Mouse (Mus musculus) testis, postnatal 14 days (tissue): ENCODE results near the gene Gigyf2.
"Not testable (repeated sequence)": the region's sequence is repeated elsewhere in the genome, so short reads cannot be mapped to it uniquely, and the experiment has no call there.

Experiments used
- DNase-seq: peaks from one replicate; pipeline ENCODE4 v3.0.0; 2021; ENCODE audit warnings: low spot score

Gigyf2 gene

GRCm38 (mm10) chr1:87447183-87448104, 120.6 kb downstream of the Gigyf2 start:
- no peak for DNase-seq

DNA sequence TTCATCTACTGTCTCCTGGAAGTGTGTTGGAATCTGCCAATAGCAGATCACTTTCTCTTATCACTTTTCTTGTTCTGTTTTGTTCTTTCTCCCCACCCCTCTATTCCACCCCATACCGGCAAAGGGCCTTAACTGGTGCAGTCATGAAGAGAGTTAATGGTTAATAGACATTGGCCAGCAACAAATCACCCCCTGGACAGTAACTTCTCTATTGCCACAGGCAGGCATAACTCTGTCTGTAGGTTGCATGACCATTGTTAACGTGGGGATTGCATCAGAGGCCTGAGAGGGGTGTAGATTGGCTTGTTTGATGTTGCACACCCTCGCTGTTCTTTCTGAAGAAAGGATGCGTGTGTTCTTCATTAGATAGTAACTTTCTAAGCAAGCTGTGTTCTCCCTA, 122.6 kb downstream of the Gigyf2 start:
- no peak for DNase-seq

DNA sequence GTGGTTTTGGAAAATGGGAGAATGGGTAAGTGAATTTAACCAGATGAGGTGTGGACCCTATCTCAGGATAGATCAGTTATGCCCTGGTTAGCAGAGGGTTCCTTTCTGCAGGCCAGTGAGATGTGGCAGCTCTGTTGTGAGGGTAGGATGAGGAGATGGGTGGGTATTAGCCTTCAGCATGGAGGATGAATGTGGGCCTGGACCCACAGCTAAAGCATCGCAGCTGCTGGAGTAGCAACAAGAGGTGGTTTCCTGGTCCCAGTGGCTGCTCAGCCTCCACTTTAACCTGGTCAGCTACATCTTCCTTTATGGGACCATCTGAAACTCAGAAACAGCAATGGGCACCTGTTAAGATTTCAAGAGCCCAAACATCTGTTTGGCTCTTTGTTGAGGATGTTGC, 129.6 kb downstream of the Gigyf2 start:
- DNase-seq: no peak

- DNase-seq: no peak
Observed at GRCm38 (mm10) chr1:87458045-87458444, 131.2 kb downstream of the Gigyf2 start.

GRCm38 (mm10) chr1:87459856-87460255, 133.1 kb downstream of the Gigyf2 start:
- not testable (repeated sequence) for DNase-seq

GRCm38 (mm10) chr1:87467469-87467868, 140.7 kb downstream of the Gigyf2 start:
- no peak for DNase-seq

GRCm38 (mm10) chr1:87468321-87468720, 141.5 kb downstream of the Gigyf2 start:
- no peak for DNase-seq

DNA sequence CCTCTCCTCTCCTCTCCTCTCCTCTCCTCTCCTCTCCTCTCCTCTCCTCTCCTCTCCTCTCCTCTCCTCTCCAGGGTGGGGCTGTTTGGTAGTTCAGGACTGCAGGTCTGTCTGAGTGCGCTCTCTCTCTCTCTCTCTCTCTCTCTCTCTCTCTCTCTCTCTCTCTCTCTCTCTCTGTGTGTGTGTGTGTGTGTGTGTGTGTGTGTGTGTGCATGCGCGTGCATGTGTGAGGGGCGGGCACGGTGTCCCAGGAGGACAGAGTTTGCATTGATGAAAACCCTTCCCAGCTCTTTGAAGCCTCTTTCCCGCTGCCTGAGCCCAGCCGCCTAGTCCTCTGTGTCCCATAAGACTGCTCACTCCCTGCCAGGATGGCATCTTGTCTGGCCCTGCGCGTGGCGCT, 143.2 kb downstream of the Gigyf2 start, which contains the start of gene Snorc:
Gene Snorc (plus strand): TSS at position 301 of the 400 bp plus-strand sequence.
- DNase-seq: not testable (repeated sequence)

GRCm38 (mm10) chr1:87471914-87472313, 145.1 kb downstream of the Gigyf2 start:
- DNase-seq: no peak

GRCm38 (mm10) chr1:87472576-87472975, 145.8 kb downstream of the Gigyf2 start:
- no peak for DNase-seq

GRCm38 (mm10) chr1:87475076-87475895, 148.5 kb downstream of the Gigyf2 start:
- no peak for DNase-seq

- no peak for DNase-seq
Observed at GRCm38 (mm10) chr1:87482546-87482945, 155.7 kb downstream of the Gigyf2 start.

DNA sequence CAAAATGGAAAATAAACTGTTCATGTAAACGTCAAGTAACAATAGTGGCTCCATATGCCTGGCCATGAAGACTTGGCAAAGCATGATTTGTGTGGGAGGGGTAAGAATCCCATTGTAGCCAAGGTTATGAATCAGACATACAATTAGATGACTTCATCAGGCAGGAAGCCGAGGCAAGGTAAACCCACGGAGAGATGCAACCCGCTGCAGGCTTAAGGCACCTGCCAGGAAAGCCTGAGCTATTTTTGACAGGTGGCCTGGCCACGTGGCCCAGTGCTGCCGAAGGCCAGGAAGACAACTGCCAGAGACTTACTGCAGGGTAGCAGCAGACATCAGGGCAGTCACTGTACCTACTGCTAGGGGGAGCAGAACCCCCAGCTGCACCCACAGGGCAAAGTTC, 159.6 kb downstream of the Gigyf2 start:
- DNase-seq: no peak

GRCm38 (mm10) chr1:87492285-87492684, 165.5 kb downstream of the Gigyf2 start:
- no peak for DNase-seq

- DNase-seq: no peak
Observed at GRCm38 (mm10) chr1:87493542-87493941, 166.7 kb downstream of the Gigyf2 start.
